Mouse (Mus musculus) urinary bladder, postnatal 14 days (tissue): ENCODE measurements around the gene Matn4.

Experiments used
- DNase-seq: peaks from one replicate; pipeline ENCODE4 v3.0.0; 2021; ENCODE audit warnings: low spot score

Gene Matn4

GRCm38 (mm10) chr2:164414581-164414980 is 9.6 kb upstream of the Matn4 start:
- no peak for DNase-seq

GRCm38 (mm10) chr2:164414167-164414566 is 9.2 kb upstream of the Matn4 start:
- DNase-seq = no peak

GRCm38 (mm10) chr2:164407708-164408107 is 2.7 kb upstream of the Matn4 start:
- peak; percentile 68 for DNase-seq

DNA sequence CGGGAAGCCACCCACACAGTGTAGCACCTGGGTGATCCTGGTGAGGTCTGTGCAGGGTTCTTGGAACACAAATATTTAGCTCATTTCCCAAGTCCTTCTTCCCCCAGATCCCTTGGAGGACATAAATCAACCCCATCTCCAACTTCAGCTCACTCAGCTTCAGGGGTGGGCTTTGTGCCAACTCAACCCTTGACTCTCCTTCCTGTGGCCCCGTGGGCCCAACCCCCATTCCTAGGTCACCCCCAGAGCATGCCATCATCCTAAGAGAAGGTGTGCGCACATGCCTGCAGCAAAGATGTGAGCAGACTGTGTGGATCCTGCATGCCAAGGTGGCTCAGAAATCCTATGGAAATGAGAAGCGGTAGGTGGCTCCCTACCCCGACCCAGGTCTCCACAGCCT is 559 bp upstream of the Matn4 start:
- DNase-seq = no peak

- peak; percentile 45 for DNase-seq
These were observed 624 bp downstream of the Matn4 start for GRCm38 (mm10) chr2:164404082-164404990.

DNA sequence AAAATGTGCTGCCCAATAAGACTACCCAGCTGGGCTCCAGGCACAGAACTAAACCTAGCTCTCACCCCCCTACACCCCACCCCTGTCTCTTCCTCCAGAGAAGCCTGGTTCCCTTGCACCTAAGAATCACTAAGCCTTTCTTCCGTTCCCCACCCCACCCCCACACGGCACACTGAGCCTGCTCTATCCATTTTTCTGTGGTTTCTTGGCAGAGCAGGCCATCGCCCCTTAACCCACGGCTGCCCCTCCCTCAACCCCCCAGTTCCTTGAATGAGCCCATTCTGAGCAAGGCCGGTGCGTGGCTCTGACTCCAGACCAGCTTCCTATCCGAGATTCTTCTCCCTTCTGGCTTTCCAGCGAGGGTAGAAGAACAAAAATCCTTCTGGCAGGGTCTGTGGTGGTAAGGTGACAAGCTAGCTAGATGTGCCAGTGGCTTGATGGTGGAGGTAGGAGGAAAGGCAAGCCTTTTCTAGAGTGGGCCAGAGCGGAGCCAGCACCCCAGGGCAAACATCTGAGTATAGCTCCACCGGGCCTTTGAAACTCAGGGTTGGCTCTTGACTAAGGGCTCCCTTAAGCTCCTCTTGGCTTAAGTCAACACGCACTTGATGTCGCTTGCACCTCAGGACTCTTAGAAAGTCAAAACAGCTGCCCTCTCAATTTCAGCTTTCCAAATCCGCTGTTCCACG is 1.4 kb downstream of the Matn4 start:
- DNase-seq = no peak

DNA sequence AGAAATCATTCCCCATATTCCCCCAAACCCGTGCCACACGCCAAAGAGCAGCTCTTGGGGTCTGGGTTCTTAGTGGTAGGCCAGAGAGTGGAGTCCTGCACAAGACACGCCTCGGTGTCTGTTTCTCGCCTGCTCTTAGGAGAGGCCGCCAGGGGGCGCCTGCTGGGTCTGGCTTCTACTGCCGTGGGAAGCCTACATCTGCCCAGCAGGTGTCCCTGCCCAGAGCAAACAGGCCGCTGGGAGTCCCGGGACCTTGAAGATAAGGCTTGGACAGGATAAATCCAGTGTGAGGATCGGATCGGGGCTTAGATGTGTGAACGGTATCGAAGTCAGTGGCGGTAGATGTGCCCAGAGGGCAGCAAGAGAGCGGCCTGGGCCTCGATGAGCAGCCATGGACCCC is 2.1 kb downstream of the Matn4 start, which contains the start of gene Rbpjl:
Rbpjl (plus strand) TSS at position 236 of the 400 bp plus-strand sequence.
- peak; percentile 84 for DNase-seq

- DNase-seq = no peak
These were observed 8.0 kb downstream of the Matn4 start for GRCm38 (mm10) chr2:164396911-164397310.

- no peak for DNase-seq
These were observed 8.9 kb downstream of the Matn4 start for GRCm38 (mm10) chr2:164396076-164396475.

DNA sequence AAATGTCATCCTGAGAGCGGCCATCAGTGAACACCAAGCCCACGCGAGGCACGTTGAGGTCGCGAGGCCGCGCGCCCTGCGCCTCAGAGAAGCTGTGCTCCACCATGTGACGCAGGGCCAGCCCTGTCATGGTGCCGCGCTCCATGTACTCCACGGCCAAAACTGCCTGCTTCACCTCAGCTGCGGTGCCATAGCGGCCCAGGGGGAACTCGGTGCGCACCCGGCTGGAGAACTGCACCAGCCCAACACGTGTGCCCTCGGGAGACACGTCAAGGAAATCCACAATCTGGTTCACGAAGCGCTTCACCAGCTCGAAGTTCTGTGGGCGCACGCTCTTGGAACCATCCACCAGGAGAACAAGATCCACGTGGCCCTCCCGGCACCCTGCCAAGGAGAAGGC is 11.8 kb downstream of the Matn4 start:
- no peak for DNase-seq

- DNase-seq = peak; percentile 86
These were observed 15.5 kb downstream of the Matn4 start for GRCm38 (mm10) chr2:164389499-164389898.

GRCm38 (mm10) chr2:164389020-164389419 is 15.9 kb downstream of the Matn4 start, which contains the start of gene Slpi:
Slpi (minus strand) TSS chr2:164389095.
- no peak for DNase-seq

DNA sequence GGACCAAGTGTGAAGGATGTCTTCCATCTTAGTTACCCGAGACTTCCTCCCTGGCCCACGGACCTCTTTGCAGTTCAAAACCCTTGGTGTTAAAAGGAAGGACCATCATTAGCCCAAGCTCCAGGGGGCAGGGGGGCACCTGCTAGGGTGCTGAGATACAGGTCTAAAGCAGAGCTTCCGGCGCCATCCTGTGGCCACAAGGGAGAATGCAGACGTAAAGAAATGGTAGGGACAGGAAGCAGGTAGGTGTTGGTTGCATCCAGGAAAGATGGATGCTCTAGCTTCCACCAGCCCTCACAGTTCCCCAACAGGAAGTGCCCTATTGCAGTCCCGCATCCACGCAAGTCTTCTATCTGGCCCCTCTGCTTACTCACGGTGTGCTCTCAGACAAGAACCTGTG is 18.0 kb downstream of the Matn4 start:
- peak; percentile 41 for DNase-seq

- DNase-seq = no peak
These were observed 18.8 kb downstream of the Matn4 start for GRCm38 (mm10) chr2:164385927-164386763.

- DNase-seq = no peak
These were observed 21.1 kb downstream of the Matn4 start for GRCm38 (mm10) chr2:164383656-164384399.

DNA sequence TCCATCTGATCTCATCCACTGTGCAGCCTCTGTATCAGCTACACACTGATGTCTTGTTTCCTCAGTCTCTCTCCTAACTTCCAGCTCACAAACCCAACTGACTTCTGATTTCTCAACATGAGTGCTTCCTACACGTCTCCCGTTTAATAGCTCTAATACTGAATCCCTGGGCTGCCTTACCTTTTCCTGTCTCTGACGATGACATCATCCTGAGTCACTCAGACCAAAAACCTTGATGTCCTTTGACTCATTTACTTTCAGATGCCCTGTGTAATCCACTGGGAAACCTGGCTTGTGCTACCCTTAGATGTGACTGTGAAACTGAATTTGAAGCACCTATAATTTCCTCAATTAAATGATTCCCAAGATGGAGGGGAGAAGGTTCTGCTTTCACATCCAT is 22.0 kb downstream of the Matn4 start:
- DNase-seq = no peak

DNA sequence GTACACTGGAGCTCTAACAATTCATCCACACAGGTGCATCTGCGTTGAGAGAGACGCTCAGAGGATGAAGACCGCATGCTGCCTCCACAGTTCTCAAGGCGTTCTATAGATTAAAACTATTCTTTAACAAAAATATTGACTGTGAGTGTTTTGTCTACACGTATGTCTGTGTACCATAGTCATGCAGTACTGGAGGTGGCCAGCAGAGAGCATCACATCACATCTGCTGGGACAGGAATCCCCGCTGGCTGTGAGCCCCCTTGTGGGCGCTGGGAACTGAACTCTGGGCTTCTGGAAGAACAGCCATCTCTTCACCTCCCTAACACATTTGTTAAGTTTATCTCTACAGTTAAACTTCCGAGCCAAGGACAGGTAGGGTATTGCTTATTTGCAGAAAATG is 23.2 kb downstream of the Matn4 start:
- DNase-seq = no peak

GRCm38 (mm10) chr2:164377478-164378426 is 27.2 kb downstream of the Matn4 start:
- no peak for DNase-seq

GRCm38 (mm10) chr2:164373187-164373586 is 31.8 kb downstream of the Matn4 start:
- peak; percentile 54 for DNase-seq

GRCm38 (mm10) chr2:164372408-164373053 is 32.4 kb downstream of the Matn4 start:
- no peak for DNase-seq
